Mouse (Mus musculus) lung, embryonic 14.5 days (tissue): ENCODE measurements at regions not wholly inside any gene's neighbourhood (a gene's known extent, or its start where the extent isn't known, plus 50 kb on each side); places are given as distances from the start of the nearest gene placed in this dataset.
"Not testable (repeated sequence)": the region's sequence is repeated elsewhere in the genome, so short reads cannot be mapped to it uniquely, and the experiment has no call there.

Experiments
- ATAC-seq: fragments of 200-750 bp; cut with Nextera tagmentation; 2 replicates; pipeline ENCODE4 v1.8.0; 2017; ENCODE audit warnings: mild to moderate bottlenecking, moderate TSS enrichment, moderate library complexity; ENCODE audit not compliant: insufficient read depth
- DNase-seq: peaks from one replicate; pipeline ENCODE4 v3.0.0-alpha.2; 2015
- H3K27ac ChIP-seq: fragments of 300-500 bp; sonication (generic); 2 replicates; pipeline ENCODE4 v1.5.1; 2014; ENCODE audit warnings: low read depth, mild to moderate bottlenecking, moderate library complexity
- H3K27me3 ChIP-seq: fragments of 300-500 bp; sonication (generic); 2 replicates; pipeline ENCODE4 v1.6.1; 2014; ENCODE audit warnings: low read length, control low read depth; ENCODE audit not compliant: insufficient read depth
- H3K36me3 ChIP-seq: fragments of 300-500 bp; sonication (generic); 2 replicates; pipeline ENCODE4 v1.6.1; 2014; ENCODE audit warnings: control low read depth; ENCODE audit not compliant: insufficient read depth
- H3K4me1 ChIP-seq: fragments of 300-500 bp; sonication (generic); 2 replicates; pipeline ENCODE4 v1.6.1; 2014; ENCODE audit warnings: antibody characterized with exemption, control low read depth; ENCODE audit not compliant: insufficient read depth
- H3K4me2 ChIP-seq: fragments of 300-500 bp; sonication (generic); 2 replicates; pipeline ENCODE4 v1.6.1; 2014; ENCODE audit warnings: mild to moderate bottlenecking
- H3K4me3 ChIP-seq: fragments of 300-500 bp; sonication (generic); 2 replicates; pipeline ENCODE4 v1.5.1; 2014; ENCODE audit warnings: low read depth, low read length
- H3K9ac ChIP-seq: fragments of 300-500 bp; sonication (generic); 2 replicates; pipeline ENCODE4 v1.6.1; 2014
- H3K9me3 ChIP-seq: fragments of 300-500 bp; sonication (generic); 2 replicates; pipeline ENCODE4 v1.6.1; 2016; ENCODE audit warnings: low read depth, low read length, control low read depth
- CTCF ChIP-seq: IDR thresholded peaks from 2 replicates; pipeline ENCODE4 v1.5.1; 2016; ENCODE audit warnings: antibody characterized with exemption, low read depth
- WGBS: fragments of 180-500 bp; shearing (Covaris S2); extraction: QIAGEN DNeasy Blood & Tissue Kit; methylation state at CpG from one replicate; pipeline ENCODE4 v1.1.7; 2014; 5-methylcytosine and 5-hydroxymethylcytosine counted together

GRCm38 (mm10) chr15:92964901-92965300, 310.1 kb downstream of the Gxylt1 start:
- H3K9me3 ChIP-seq, result no peaks in the 10 kb centered on the region
- TF ChIP-seq CTCF, result no peak
- no peaks in the 10 kb centered on the region for H3K4me1 ChIP-seq
- H3K27me3 ChIP-seq, result no peaks in the 10 kb centered on the region
- H3K9ac ChIP-seq, result no peak overlapping the region
- H3K36me3 ChIP-seq, result no peaks in the 10 kb centered on the region
- WGBS, result 69% methylated on average over 3 of the region's 3 CpGs
- no peak overlapping the region for H3K4me3 ChIP-seq
- H3K4me2 ChIP-seq, result no peak overlapping the region
- ATAC-seq (no peak), DNase-seq (no peak)
- no peak overlapping the region for H3K27ac ChIP-seq

- DNase-seq (no peak), ATAC-seq (no peak)
- H3K27ac ChIP-seq, result no peak overlapping the region
- H3K4me1 ChIP-seq, result no peaks in the 10 kb centered on the region
- H3K36me3 ChIP-seq, result no peaks in the 10 kb centered on the region
- H3K4me2 ChIP-seq, result no peak overlapping the region
- H3K9me3 ChIP-seq, result no peaks in the 10 kb centered on the region
- H3K9ac ChIP-seq, result no peak overlapping the region
- no peak for TF ChIP-seq CTCF
- WGBS, result 56% methylated on average over 1 of the region's 1 CpGs
- no peaks in the 10 kb centered on the region for H3K27me3 ChIP-seq
- no peak overlapping the region for H3K4me3 ChIP-seq
Measured at GRCm38 (mm10) chr15:92964131-92964530, 310.8 kb downstream of the Gxylt1 start.

- H3K27ac ChIP-seq, H3K27me3 ChIP-seq, H3K4me1 ChIP-seq, H3K9me3 ChIP-seq, H3K9ac ChIP-seq, H3K4me3 ChIP-seq, ATAC-seq, H3K4me2 ChIP-seq, DNase-seq, H3K36me3 ChIP-seq: not testable (repeated sequence)
- WGBS, result 78% methylated on average over 3 of the region's 3 CpGs
Measured at GRCm38 (mm10) chr15:92950912-92951311, 324.1 kb downstream of the Gxylt1 start.

GRCm38 (mm10) chr15:92946216-92946615, 328.8 kb downstream of the Gxylt1 start:
- H3K9me3 ChIP-seq, result no peaks in the 10 kb centered on the region
- H3K9ac ChIP-seq, result no peak overlapping the region
- H3K27ac ChIP-seq, result no peak overlapping the region
- no peak for ATAC-seq
- DNase-seq, result no peak
- TF ChIP-seq CTCF, result no peak
- H3K36me3 ChIP-seq, result no peaks in the 10 kb centered on the region
- H3K27me3 ChIP-seq, result no peaks in the 10 kb centered on the region
- no peaks in the 10 kb centered on the region for H3K4me1 ChIP-seq
- H3K4me3 ChIP-seq, result no peak overlapping the region
- WGBS, result 76% methylated on average over 5 of the region's 5 CpGs
- no peak overlapping the region for H3K4me2 ChIP-seq

- H3K9me3 ChIP-seq, result no peaks in the 10 kb centered on the region
- H3K27ac ChIP-seq, result no peak overlapping the region
- no peaks in the 10 kb centered on the region for H3K27me3 ChIP-seq
- no peaks in the 10 kb centered on the region for H3K4me1 ChIP-seq
- TF ChIP-seq CTCF, result no peak
- no peak overlapping the region for H3K4me3 ChIP-seq
- ATAC-seq (no peak), DNase-seq (no peak)
- WGBS, result 73% methylated on average over 8 of the region's 8 CpGs
- no peak overlapping the region for H3K4me2 ChIP-seq
- no peaks in the 10 kb centered on the region for H3K36me3 ChIP-seq
- H3K9ac ChIP-seq, result no peak overlapping the region
Measured at GRCm38 (mm10) chr15:92903821-92904220, 371.2 kb downstream of the Gxylt1 start.

- WGBS, result 90% methylated on average over 7 of the region's 7 CpGs
- H3K4me2 ChIP-seq, result no peak overlapping the region
- no peak overlapping the region for H3K9ac ChIP-seq
- ATAC-seq (no peak), DNase-seq (no peak)
- no peaks in the 10 kb centered on the region for H3K9me3 ChIP-seq
- no peak overlapping the region for H3K4me3 ChIP-seq
- H3K27ac ChIP-seq, result no peak overlapping the region
- no peaks in the 10 kb centered on the region for H3K36me3 ChIP-seq
- TF ChIP-seq CTCF, result no peak
- H3K27me3 ChIP-seq, result no peaks in the 10 kb centered on the region
- H3K4me1 ChIP-seq, result no peaks in the 10 kb centered on the region
Measured at GRCm38 (mm10) chr15:92897277-92897676, 377.7 kb downstream of the Gxylt1 start.

- no peak for ATAC-seq
- WGBS, result 58% methylated on average over 4 of the region's 4 CpGs
- no peaks in the 10 kb centered on the region for H3K9me3 ChIP-seq
Measured at GRCm38 (mm10) chr15:92895836-92896235, 379.1 kb downstream of the Gxylt1 start.

GRCm38 (mm10) chr15:92876438-92876837, 398.5 kb downstream of the Gxylt1 start:
- Histone ChIP-seq H3K9me3 (no peaks in the 10 kb centered on the region), H3K36me3 (no peaks in the 10 kb centered on the region), H3K9ac (no peak overlapping the region), H3K4me2 (no peak overlapping the region), H3K27me3 (no peaks in the 10 kb centered on the region), H3K4me3 (no peak overlapping the region), H3K4me1 (no peaks in the 10 kb centered on the region), H3K27ac (no peak overlapping the region)
- DNase-seq, result no peak
- WGBS, result 79% methylated on average over 5 of the region's 5 CpGs
- ATAC-seq, result no peak
- no peak for TF ChIP-seq CTCF

More at GRCm38 (mm10) chr15:92895836-92896235, 379.1 kb downstream of the Gxylt1 start:
- no peak overlapping the region for H3K27ac ChIP-seq
- no peaks in the 10 kb centered on the region for H3K36me3 ChIP-seq
- peak; percentile 63 for DNase-seq
- H3K9ac ChIP-seq, result no peak overlapping the region
- no peak for TF ChIP-seq CTCF
- no peaks in the 10 kb centered on the region for H3K4me1 ChIP-seq
- no peak overlapping the region for H3K4me3 ChIP-seq
- no peaks in the 10 kb centered on the region for H3K27me3 ChIP-seq
- H3K4me2 ChIP-seq, result no peak overlapping the region
